Mouse (Mus musculus) liver, adult (tissue): ENCODE results near the gene Slc6a21.

Experiments used
- GATA4 ChIP-seq: IDR thresholded peaks from 2 replicates; pipeline ENCODE4 v1.6.1; 2014; ENCODE audit warnings: mild to moderate bottlenecking, low read length; ENCODE audit not compliant: insufficient replicate concordance

Slc6a21 gene

GRCm38 (mm10) chr7:45299752-45300151 lies 22.4 kb downstream of the Slc6a21 start:
- no peak for TF ChIP-seq GATA4

- no peak for TF ChIP-seq GATA4
Measured at GRCm38 (mm10) chr7:45300270-45300669, 23.0 kb downstream of the Slc6a21 start.

- TF ChIP-seq GATA4: no peak
Measured at GRCm38 (mm10) chr7:45302626-45303025, 25.3 kb downstream of the Slc6a21 start.

- TF ChIP-seq GATA4: no peak
Measured at GRCm38 (mm10) chr7:45304869-45305268, 27.6 kb downstream of the Slc6a21 start.

GRCm38 (mm10) chr7:45305275-45305674 lies 28.0 kb downstream of the Slc6a21 start:
- no peak for TF ChIP-seq GATA4

GRCm38 (mm10) chr7:45308551-45309240 lies 31.4 kb downstream of the Slc6a21 start:
- no peak for TF ChIP-seq GATA4

GRCm38 (mm10) chr7:45309455-45309854 lies 32.1 kb downstream of the Slc6a21 start:
- TF ChIP-seq GATA4: no peak

- no peak for TF ChIP-seq GATA4
Measured at GRCm38 (mm10) chr7:45312023-45312422, 34.7 kb downstream of the Slc6a21 start.

GRCm38 (mm10) chr7:45312686-45313453 lies 35.6 kb downstream of the Slc6a21 start:
- no peak for TF ChIP-seq GATA4

GRCm38 (mm10) chr7:45313495-45313894 lies 36.2 kb downstream of the Slc6a21 start:
- TF ChIP-seq GATA4: no peak

- no peak for TF ChIP-seq GATA4
Measured at GRCm38 (mm10) chr7:45315182-45315701, 37.9 kb downstream of the Slc6a21 start.

GRCm38 (mm10) chr7:45316536-45316935 lies 39.2 kb downstream of the Slc6a21 start:
- TF ChIP-seq GATA4: no peak

GRCm38 (mm10) chr7:45322245-45322644 lies 44.9 kb downstream of the Slc6a21 start:
- no peak for TF ChIP-seq GATA4

- no peak for TF ChIP-seq GATA4
Measured at GRCm38 (mm10) chr7:45323069-45323468, 45.8 kb downstream of the Slc6a21 start.

GRCm38 (mm10) chr7:45325800-45326199 lies 48.5 kb downstream of the Slc6a21 start:
- TF ChIP-seq GATA4: no peak

GRCm38 (mm10) chr7:45328841-45329475 lies 51.6 kb downstream of the Slc6a21 start:
- no peak for TF ChIP-seq GATA4
